Mouse (Mus musculus) lung, postnatal 36 days (tissue): Measurements from ENCODE around the gene Rab40c.

Source experiments
- DNase-seq: peaks from one replicate; pipeline ENCODE4 v3.0.0; 2022; ENCODE audit warnings: mixed read lengths

The Rab40c gene

GRCm38 (mm10) chr17:25945517-25946155, 26.1 kb upstream of the Rab40c start:
- no peak for DNase-seq

GRCm38 (mm10) chr17:25944366-25945163, 25.0 kb upstream of the Rab40c start, which contains the start of the genes Pigq and Nhlrc4:
Pigq (minus strand) TSS chr17:25944936.
Nhlrc4 (minus strand) TSS chr17:25944961.
- no peak for DNase-seq

GRCm38 (mm10) chr17:25943769-25944168, 24.2 kb upstream of the Rab40c start:
- DNase-seq = no peak

- DNase-seq = no peak
Observed at GRCm38 (mm10) chr17:25943221-25943620, 23.7 kb upstream of the Rab40c start.

GRCm38 (mm10) chr17:25942597-25943151, 23.1 kb upstream of the Rab40c start:
- DNase-seq = no peak

- DNase-seq = peak; percentile 74
Observed at GRCm38 (mm10) chr17:25941511-25942241, 22.1 kb upstream of the Rab40c start.

- DNase-seq = no peak
Observed at GRCm38 (mm10) chr17:25934526-25934925, 15.0 kb upstream of the Rab40c start.

- no peak for DNase-seq
Observed at GRCm38 (mm10) chr17:25925348-25925747, 5.8 kb upstream of the Rab40c start.

GRCm38 (mm10) chr17:25922120-25922519, 2.6 kb upstream of the Rab40c start:
- no peak for DNase-seq

GRCm38 (mm10) chr17:25919786-25920642, 487 bp upstream of the Rab40c start:
- peak; percentile 100 for DNase-seq

- no peak for DNase-seq
Observed at GRCm38 (mm10) chr17:25918037-25918750, 1.3 kb downstream of the Rab40c start.

- no peak for DNase-seq
Observed at GRCm38 (mm10) chr17:25916931-25917647, 2.4 kb downstream of the Rab40c start.

- DNase-seq = no peak
Observed at GRCm38 (mm10) chr17:25914295-25914694, 5.2 kb downstream of the Rab40c start.

GRCm38 (mm10) chr17:25913877-25914275, 5.7 kb downstream of the Rab40c start:
- peak; percentile 54 for DNase-seq

- peak; percentile 70 for DNase-seq
Observed at GRCm38 (mm10) chr17:25913186-25913876, 6.2 kb downstream of the Rab40c start.

GRCm38 (mm10) chr17:25911816-25912215, 7.7 kb downstream of the Rab40c start:
- peak; percentile 61 for DNase-seq

GRCm38 (mm10) chr17:25907640-25908039, 11.9 kb downstream of the Rab40c start:
- DNase-seq = no peak

- DNase-seq = no peak
Observed at GRCm38 (mm10) chr17:25903061-25903460, 16.5 kb downstream of the Rab40c start.

GRCm38 (mm10) chr17:25900193-25900592, 19.3 kb downstream of the Rab40c start:
- no peak for DNase-seq

GRCm38 (mm10) chr17:25895891-25896290, 23.6 kb downstream of the Rab40c start:
- DNase-seq = no peak
